Mouse (Mus musculus): Measurements from ENCODE around the gene Nek10.
A peak's percentile ranks its signal among the peaks of the same experiment; 100 is the strongest.
"Not testable (repeated sequence)": the region's sequence is repeated elsewhere in the genome, so short reads cannot be mapped to it uniquely, and the experiment has no call there.

The Nek10 gene

GRCm38 (mm10) chr14:14803115-14803514 lies at the start of gene Nek10:
Gene Nek10, plus strand, starts transcription at chr14:14803415.
- DNase-seq (ENCODE audit: low read depth, low spot score), result not testable (repeated sequence)

- no peak for DNase-seq (ENCODE audit: low read depth, low spot score)
Measured at GRCm38 (mm10) chr14:14781169-14781568, 22.0 kb upstream of the Nek10 start.

GRCm38 (mm10) chr14:14784223-14784622 lies 19.0 kb upstream of the Nek10 start:
- no peak for DNase-seq (ENCODE audit: low read depth, low spot score)

GRCm38 (mm10) chr14:14786979-14787378 lies 16.2 kb upstream of the Nek10 start:
- DNase-seq (ENCODE audit: low read depth, low spot score), result no peak

GRCm38 (mm10) chr14:14789840-14790470 lies 13.3 kb upstream of the Nek10 start:
- DNase-seq (ENCODE audit: low read depth, low spot score), result no peak

- no peak for DNase-seq (ENCODE audit: low read depth, low spot score)
Measured at GRCm38 (mm10) chr14:14799861-14800260, 3.4 kb upstream of the Nek10 start.

- no peak for DNase-seq (ENCODE audit: low read depth, low spot score)
Measured at GRCm38 (mm10) chr14:14800332-14800731, 2.9 kb upstream of the Nek10 start.

GRCm38 (mm10) chr14:14800810-14801209 lies 2.4 kb upstream of the Nek10 start:
- no peak for DNase-seq (ENCODE audit: low read depth, low spot score)

GRCm38 (mm10) chr14:14803921-14804517 lies 804 bp downstream of the Nek10 start:
- DNase-seq (ENCODE audit: low read depth, low spot score), result peak; percentile 77

- DNase-seq (ENCODE audit: low read depth, low spot score), result no peak
Measured at GRCm38 (mm10) chr14:14804518-14805212, 1.4 kb downstream of the Nek10 start.

- no peak for DNase-seq (ENCODE audit: low read depth, low spot score)
Measured at GRCm38 (mm10) chr14:14832520-14833240, 29.5 kb downstream of the Nek10 start.

- no peak for DNase-seq (ENCODE audit: low read depth, low spot score)
Measured at GRCm38 (mm10) chr14:14833498-14833897, 30.3 kb downstream of the Nek10 start.

- no peak for DNase-seq (ENCODE audit: low read depth, low spot score)
Measured at GRCm38 (mm10) chr14:14834266-14834665, 31.1 kb downstream of the Nek10 start.

- no peak for DNase-seq (ENCODE audit: low read depth, low spot score)
Measured at GRCm38 (mm10) chr14:14837627-14838026, 34.4 kb downstream of the Nek10 start.

GRCm38 (mm10) chr14:14838109-14838508 lies 34.9 kb downstream of the Nek10 start:
- no peak for DNase-seq (ENCODE audit: low read depth, low spot score)

GRCm38 (mm10) chr14:14842734-14843530 lies 39.7 kb downstream of the Nek10 start:
- no peak for DNase-seq (ENCODE audit: low read depth, low spot score)

- DNase-seq (ENCODE audit: low read depth, low spot score), result no peak
Measured at GRCm38 (mm10) chr14:14852838-14853237, 49.6 kb downstream of the Nek10 start.

- DNase-seq (ENCODE audit: low read depth, low spot score), result no peak
Measured at GRCm38 (mm10) chr14:14860331-14860730, 57.1 kb downstream of the Nek10 start.

- DNase-seq (ENCODE audit: low read depth, low spot score), result peak; percentile 66
Measured at GRCm38 (mm10) chr14:14863690-14864356, 60.6 kb downstream of the Nek10 start.

- DNase-seq (ENCODE audit: low read depth, low spot score), result no peak
Measured at GRCm38 (mm10) chr14:14869239-14869638, 66.0 kb downstream of the Nek10 start.

- DNase-seq (ENCODE audit: low read depth, low spot score), result no peak
Measured at GRCm38 (mm10) chr14:14870059-14870458, 66.8 kb downstream of the Nek10 start.

All from ES-CJ7 (cell line).